Mouse (Mus musculus): ENCODE data around the gene Rab22a. TPM values are rescaled to one million over a fixed set of nuclear protein-coding genes. Genes with fewer than 3 reads are reported as not detected.
"Not testable (repeated sequence)": the region's sequence is repeated elsewhere in the genome, so short reads cannot be mapped to it uniquely, and the experiment has no call there.

Gene Rab22a
- polyA plus RNA-seq, 1 experiment from 2014 or later = 38.2 TPM

- no peak for ATAC-seq (ENCODE audit: low FRiP score)
- H3K36me3 ChIP-seq (ENCODE audit: control insufficient read depth, insufficient read depth, low read length) = 0 out of 2 replicates have a peak, but pooled peaks cover 3% of the 10 kb centered on the region
- no peak overlapping the region for H3K4me2 ChIP-seq
- no peak overlapping the region for H3K9ac ChIP-seq (ENCODE audit: low read length)
- H3K9me3 ChIP-seq (ENCODE audit: control insufficient read depth, low read length) = no peaks in the 10 kb centered on the region
- H3K4me1 ChIP-seq (ENCODE audit: control insufficient read depth, insufficient read depth, low read length) = no peaks in the 10 kb centered on the region
- 89% methylated on average over 15 of the region's 15 CpGs for WGBS
- DNase-seq (ENCODE audit: low spot score, missing footprints) = no peak
- H3K27me3 ChIP-seq (ENCODE audit: control insufficient read depth, insufficient read depth, low read length) = no peaks in the 10 kb centered on the region
- no peak overlapping the region for H3K4me3 ChIP-seq (ENCODE audit: low read depth, low read length)
- no peak overlapping the region for H3K27ac ChIP-seq (ENCODE audit: low read depth, low read length)
Observed at GRCm38 (mm10) chr2:173705827-173706551, 46.4 kb downstream of the Rab22a start.

GRCm38 (mm10) chr2:173707626-173708025 is 48.1 kb downstream of the Rab22a start:
- H3K27me3 ChIP-seq (ENCODE audit: control insufficient read depth, insufficient read depth, low read length); H3K4me1 ChIP-seq (ENCODE audit: control insufficient read depth, insufficient read depth, low read length); ATAC-seq (ENCODE audit: low FRiP score); H3K9ac ChIP-seq (ENCODE audit: low read length); H3K36me3 ChIP-seq (ENCODE audit: control insufficient read depth, insufficient read depth, low read length); H3K4me3 ChIP-seq (ENCODE audit: low read depth, low read length); DNase-seq (ENCODE audit: low spot score, missing footprints); H3K27ac ChIP-seq (ENCODE audit: low read depth, low read length); H3K9me3 ChIP-seq (ENCODE audit: control insufficient read depth, low read length); H3K4me2 ChIP-seq: not testable (repeated sequence)

- Histone ChIP-seq H3K9ac (ENCODE audit: low read length) (no peak overlapping the region), H3K4me1 (ENCODE audit: control insufficient read depth, insufficient read depth, low read length) (no peaks in the 10 kb centered on the region; the same call in 1 of the 2 replicates), H3K27ac (ENCODE audit: low read depth, low read length) (no peak overlapping the region), H3K27me3 (ENCODE audit: control insufficient read depth, insufficient read depth, low read length) (no peaks in the 10 kb centered on the region), H3K4me3 (ENCODE audit: low read depth, low read length) (no peak overlapping the region), H3K9me3 (ENCODE audit: control insufficient read depth, low read length) (no peaks in the 10 kb centered on the region), H3K36me3 (ENCODE audit: control insufficient read depth, insufficient read depth, low read length) (no peaks in the 10 kb centered on the region), H3K4me2 (no peak overlapping the region)
- 80% methylated on average over 6 of the region's 6 CpGs for WGBS
- DNase-seq (ENCODE audit: low spot score, missing footprints) = no peak
- no peak for ATAC-seq (ENCODE audit: low FRiP score)
Observed at GRCm38 (mm10) chr2:173710193-173710592, 50.6 kb downstream of the Rab22a start.

- Histone ChIP-seq H3K9me3 (ENCODE audit: control insufficient read depth, low read length) (no peaks in the 10 kb centered on the region), H3K36me3 (ENCODE audit: control insufficient read depth, insufficient read depth, low read length) (no peaks in the 10 kb centered on the region), H3K4me2 (no peak overlapping the region), H3K27me3 (ENCODE audit: control insufficient read depth, insufficient read depth, low read length) (no peaks in the 10 kb centered on the region), H3K27ac (ENCODE audit: low read depth, low read length) (no peak overlapping the region), H3K9ac (ENCODE audit: low read length) (0 out of 2 replicates have a peak overlapping the region, but pooled peaks have one; percentile 1), H3K4me1 (ENCODE audit: control insufficient read depth, insufficient read depth, low read length) (no peaks in the 10 kb centered on the region; the same call in 1 of the 2 replicates), H3K4me3 (ENCODE audit: low read depth, low read length) (no peak overlapping the region)
- 69% methylated on average over 10 of the region's 10 CpGs for WGBS
- DNase-seq (ENCODE audit: low spot score, missing footprints) (no peak), ATAC-seq (ENCODE audit: low FRiP score) (no peak)
Observed at GRCm38 (mm10) chr2:173712656-173713055, 53.1 kb downstream of the Rab22a start.

- no peaks in the 10 kb centered on the region for H3K36me3 ChIP-seq (ENCODE audit: control insufficient read depth, insufficient read depth, low read length)
- ATAC-seq (ENCODE audit: low FRiP score) = no peak
- no peak for DNase-seq (ENCODE audit: low spot score, missing footprints)
- no peak overlapping the region for H3K27ac ChIP-seq (ENCODE audit: low read depth, low read length)
- no peaks in the 10 kb centered on the region; the same call in 1 of the 2 replicates for H3K4me1 ChIP-seq (ENCODE audit: control insufficient read depth, insufficient read depth, low read length)
- H3K27me3 ChIP-seq (ENCODE audit: control insufficient read depth, insufficient read depth, low read length) = no peaks in the 10 kb centered on the region
- H3K9me3 ChIP-seq (ENCODE audit: control insufficient read depth, low read length) = no peaks in the 10 kb centered on the region
- 81% methylated on average over 4 of the region's 4 CpGs for WGBS
- no peak overlapping the region for H3K4me2 ChIP-seq
- no peak overlapping the region for H3K9ac ChIP-seq (ENCODE audit: low read length)
- no peak overlapping the region for H3K4me3 ChIP-seq (ENCODE audit: low read depth, low read length)
Observed at GRCm38 (mm10) chr2:173713241-173713640, 53.7 kb downstream of the Rab22a start.

- no peaks in the 10 kb centered on the region for H3K36me3 ChIP-seq (ENCODE audit: control insufficient read depth, insufficient read depth, low read length)
- H3K4me1 ChIP-seq (ENCODE audit: control insufficient read depth, insufficient read depth, low read length) = no peaks in the 10 kb centered on the region; the same call in 1 of the 2 replicates
- no peaks in the 10 kb centered on the region for H3K27me3 ChIP-seq (ENCODE audit: control insufficient read depth, insufficient read depth, low read length)
- H3K27ac ChIP-seq (ENCODE audit: low read depth, low read length) = no peak overlapping the region; the same call in 1 of the 2 replicates
- H3K4me2 ChIP-seq = no peak overlapping the region
- H3K9ac ChIP-seq (ENCODE audit: low read length) = no peak overlapping the region; the same call in 1 of the 2 replicates
- no peak overlapping the region for H3K4me3 ChIP-seq (ENCODE audit: low read depth, low read length)
- WGBS = 55% methylated on average over 8 of the region's 8 CpGs
- peak; percentile 65 for ATAC-seq (ENCODE audit: low FRiP score)
- no peak for DNase-seq (ENCODE audit: low spot score, missing footprints)
- H3K9me3 ChIP-seq (ENCODE audit: control insufficient read depth, low read length) = no peaks in the 10 kb centered on the region
Observed at GRCm38 (mm10) chr2:173714620-173715218, 55.2 kb downstream of the Rab22a start.

GRCm38 (mm10) chr2:173716966-173717365 is 57.4 kb downstream of the Rab22a start:
- ATAC-seq (ENCODE audit: low FRiP score) = no peak
- no peaks in the 10 kb centered on the region for H3K9me3 ChIP-seq (ENCODE audit: control insufficient read depth, low read length)
- H3K4me1 ChIP-seq (ENCODE audit: control insufficient read depth, insufficient read depth, low read length) = no peaks in the 10 kb centered on the region; the same call in 1 of the 2 replicates
- no peak overlapping the region for H3K9ac ChIP-seq (ENCODE audit: low read length)
- H3K36me3 ChIP-seq (ENCODE audit: control insufficient read depth, insufficient read depth, low read length) = no peaks in the 10 kb centered on the region
- no peak overlapping the region for H3K4me3 ChIP-seq (ENCODE audit: low read depth, low read length)
- no peak for DNase-seq (ENCODE audit: low spot score, missing footprints)
- H3K4me2 ChIP-seq = no peak overlapping the region
- H3K27me3 ChIP-seq (ENCODE audit: control insufficient read depth, insufficient read depth, low read length) = no peaks in the 10 kb centered on the region
- WGBS = 89% methylated on average over 5 of the region's 5 CpGs
- no peak overlapping the region for H3K27ac ChIP-seq (ENCODE audit: low read depth, low read length)

- not testable (repeated sequence) for H3K4me1 ChIP-seq (ENCODE audit: control insufficient read depth, insufficient read depth, low read length); DNase-seq (ENCODE audit: low spot score, missing footprints); H3K36me3 ChIP-seq (ENCODE audit: control insufficient read depth, insufficient read depth, low read length); H3K4me2 ChIP-seq; ATAC-seq (ENCODE audit: low FRiP score); H3K9ac ChIP-seq (ENCODE audit: low read length); H3K9me3 ChIP-seq (ENCODE audit: control insufficient read depth, low read length); H3K27me3 ChIP-seq (ENCODE audit: control insufficient read depth, insufficient read depth, low read length); H3K27ac ChIP-seq (ENCODE audit: low read depth, low read length); H3K4me3 ChIP-seq (ENCODE audit: low read depth, low read length)
- 92% methylated on average over 6 of the region's 7 CpGs for WGBS
Observed at GRCm38 (mm10) chr2:173719115-173719514, 59.6 kb downstream of the Rab22a start, which contains the start of gene 1700010B08Rik. TSS of gene 1700010B08Rik (plus strand) at chr2:173719415.

GRCm38 (mm10) chr2:173722251-173722857 is 62.8 kb downstream of the Rab22a start:
- Histone ChIP-seq H3K36me3 (ENCODE audit: control insufficient read depth, insufficient read depth, low read length) (no peaks in the 10 kb centered on the region), H3K9me3 (ENCODE audit: control insufficient read depth, low read length) (no peaks in the 10 kb centered on the region), H3K4me2 (no peak overlapping the region), H3K9ac (ENCODE audit: low read length) (no peak overlapping the region), H3K4me3 (ENCODE audit: low read depth, low read length) (no peak overlapping the region), H3K4me1 (ENCODE audit: control insufficient read depth, insufficient read depth, low read length) (no peaks in the 10 kb centered on the region), H3K27ac (ENCODE audit: low read depth, low read length) (no peak overlapping the region), H3K27me3 (ENCODE audit: control insufficient read depth, insufficient read depth, low read length) (no peaks in the 10 kb centered on the region)
- DNase-seq (ENCODE audit: low spot score, missing footprints) (no peak), ATAC-seq (ENCODE audit: low FRiP score) (no peak)
- 85% methylated on average over 11 of the region's 11 CpGs for WGBS
